Mouse (Mus musculus): ENCODE results near the gene Pitpnm2.
"Not testable (repeated sequence)": the region's sequence is repeated elsewhere in the genome, so short reads cannot be mapped to it uniquely, and the experiment has no call there.

Gene Pitpnm2

GRCm38 (mm10) chr5:124249614-124250591, at the start of gene Pitpnm2:
Pitpnm2 (minus strand) TSS chr5:124249760.
- in situ Hi-C loops (cut with MboI; ENCODE audit: low pct_unique_long_range_greater_than_20kb in 1 of 2, low sequenced_read_pairs in 2 of 2, unreplicated experiment in 1 of 2) = no loop called here

- in situ Hi-C loops (cut with MboI; ENCODE audit: low pct_unique_long_range_greater_than_20kb in 1 of 2, low sequenced_read_pairs in 2 of 2, unreplicated experiment in 1 of 2) = not testable (repeated sequence)
These were observed 49.7 kb upstream of the Pitpnm2 start for GRCm38 (mm10) chr5:124299307-124299706.

- in situ Hi-C loops (cut with MboI; ENCODE audit: low pct_unique_long_range_greater_than_20kb in 1 of 2, low sequenced_read_pairs in 2 of 2, unreplicated experiment in 1 of 2) = no loop called here
These were observed 46.9 kb upstream of the Pitpnm2 start for GRCm38 (mm10) chr5:124296475-124296874.

GRCm38 (mm10) chr5:124293967-124294366, 44.4 kb upstream of the Pitpnm2 start:
- in situ Hi-C loops (cut with MboI; ENCODE audit: low pct_unique_long_range_greater_than_20kb in 1 of 2, low sequenced_read_pairs in 2 of 2, unreplicated experiment in 1 of 2) = no loop called here

- in situ Hi-C loops (cut with MboI; ENCODE audit: low pct_unique_long_range_greater_than_20kb in 1 of 2, low sequenced_read_pairs in 2 of 2, unreplicated experiment in 1 of 2) = no loop called here
These were observed 40.7 kb upstream of the Pitpnm2 start for GRCm38 (mm10) chr5:124290216-124290615.

- in situ Hi-C loops (cut with MboI; ENCODE audit: low pct_unique_long_range_greater_than_20kb in 1 of 2, low sequenced_read_pairs in 2 of 2, unreplicated experiment in 1 of 2) = no loop called here
These were observed 38.2 kb upstream of the Pitpnm2 start for GRCm38 (mm10) chr5:124287616-124288247.

- in situ Hi-C loops (cut with MboI; ENCODE audit: low pct_unique_long_range_greater_than_20kb in 1 of 2, low sequenced_read_pairs in 2 of 2, unreplicated experiment in 1 of 2) = no loop called here
These were observed 34.8 kb upstream of the Pitpnm2 start for GRCm38 (mm10) chr5:124284330-124284729.

GRCm38 (mm10) chr5:124282854-124283253, 33.3 kb upstream of the Pitpnm2 start:
- in situ Hi-C loops (cut with MboI; ENCODE audit: low pct_unique_long_range_greater_than_20kb in 1 of 2, low sequenced_read_pairs in 2 of 2, unreplicated experiment in 1 of 2) = no loop called here

GRCm38 (mm10) chr5:124270226-124270625, 20.7 kb upstream of the Pitpnm2 start:
- in situ Hi-C loops (cut with MboI; ENCODE audit: low pct_unique_long_range_greater_than_20kb in 1 of 2, low sequenced_read_pairs in 2 of 2, unreplicated experiment in 1 of 2) = loop anchor here (10.0 kb wide), 2 partner anchors 105 to 155 kb away; partner anchors contain the start of genes Arl6ip4 (in 1 of the 2) and Ogfod2 (in 1 of the 2)

- in situ Hi-C loops (cut with MboI; ENCODE audit: low pct_unique_long_range_greater_than_20kb in 1 of 2, low sequenced_read_pairs in 2 of 2, unreplicated experiment in 1 of 2) = loop anchor here (10.0 kb wide), 2 partner anchors 105 to 155 kb away; partner anchors contain the start of genes Arl6ip4 (in 1 of the 2) and Ogfod2 (in 1 of the 2)
These were observed 20.1 kb upstream of the Pitpnm2 start for GRCm38 (mm10) chr5:124269661-124270060.

- in situ Hi-C loops (cut with MboI; ENCODE audit: low pct_unique_long_range_greater_than_20kb in 1 of 2, low sequenced_read_pairs in 2 of 2, unreplicated experiment in 1 of 2) = no loop called here
These were observed 18.1 kb upstream of the Pitpnm2 start for GRCm38 (mm10) chr5:124267652-124268051.

GRCm38 (mm10) chr5:124266821-124267220, 17.3 kb upstream of the Pitpnm2 start:
- in situ Hi-C loops (cut with MboI; ENCODE audit: low pct_unique_long_range_greater_than_20kb in 1 of 2, low sequenced_read_pairs in 2 of 2, unreplicated experiment in 1 of 2) = no loop called here

- in situ Hi-C loops (cut with MboI; ENCODE audit: low pct_unique_long_range_greater_than_20kb in 1 of 2, low sequenced_read_pairs in 2 of 2, unreplicated experiment in 1 of 2) = no loop called here
These were observed 13.7 kb upstream of the Pitpnm2 start for GRCm38 (mm10) chr5:124263246-124263645.

GRCm38 (mm10) chr5:124262090-124262489, 12.5 kb upstream of the Pitpnm2 start:
- in situ Hi-C loops (cut with MboI; ENCODE audit: low pct_unique_long_range_greater_than_20kb in 1 of 2, low sequenced_read_pairs in 2 of 2, unreplicated experiment in 1 of 2) = no loop called here

GRCm38 (mm10) chr5:124259133-124259532, 9.6 kb upstream of the Pitpnm2 start:
- in situ Hi-C loops (cut with MboI; ENCODE audit: low pct_unique_long_range_greater_than_20kb in 1 of 2, low sequenced_read_pairs in 2 of 2, unreplicated experiment in 1 of 2) = no loop called here

- in situ Hi-C loops (cut with MboI; ENCODE audit: low pct_unique_long_range_greater_than_20kb in 1 of 2, low sequenced_read_pairs in 2 of 2, unreplicated experiment in 1 of 2) = no loop called here
These were observed 8.5 kb upstream of the Pitpnm2 start for GRCm38 (mm10) chr5:124258026-124258425.

GRCm38 (mm10) chr5:124255141-124255540, 5.6 kb upstream of the Pitpnm2 start:
- in situ Hi-C loops (cut with MboI; ENCODE audit: low pct_unique_long_range_greater_than_20kb in 1 of 2, low sequenced_read_pairs in 2 of 2, unreplicated experiment in 1 of 2) = no loop called here

GRCm38 (mm10) chr5:124253555-124253954, 4.0 kb upstream of the Pitpnm2 start:
- in situ Hi-C loops (cut with MboI; ENCODE audit: low pct_unique_long_range_greater_than_20kb in 1 of 2, low sequenced_read_pairs in 2 of 2, unreplicated experiment in 1 of 2) = no loop called here

- in situ Hi-C loops (cut with MboI; ENCODE audit: low pct_unique_long_range_greater_than_20kb in 1 of 2, low sequenced_read_pairs in 2 of 2, unreplicated experiment in 1 of 2) = no loop called here
These were observed 3.2 kb upstream of the Pitpnm2 start for GRCm38 (mm10) chr5:124252580-124253320.

All from mouse embryonic stem cell (cell line).